Mouse (Mus musculus) brain, embryonic 14.5 days (tissue): ENCODE results near the gene Tenm4.

ENCODE experiments used
- CTCF ChIP-seq: fragments of 200-500 bp; IDR thresholded peaks from 2 replicates; pipeline ENCODE4 v1.5.1; 2012; ENCODE audit warnings: inconsistent platforms, mild to moderate bottlenecking, moderate library complexity, borderline replicate concordance; ENCODE audit not compliant: insufficient read depth, insufficient read length; ENCODE audit errors: extremely low read depth
- POLR2A ChIP-seq: fragments of 200-500 bp; IDR thresholded peaks from 2 replicates; pipeline ENCODE4 v1.6.1; 2012; ENCODE audit warnings: mild to moderate bottlenecking, inconsistent platforms, borderline replicate concordance; ENCODE audit not compliant: poor library complexity, insufficient read depth, insufficient read length, severe bottlenecking; ENCODE audit errors: extremely low read depth

DNA sequence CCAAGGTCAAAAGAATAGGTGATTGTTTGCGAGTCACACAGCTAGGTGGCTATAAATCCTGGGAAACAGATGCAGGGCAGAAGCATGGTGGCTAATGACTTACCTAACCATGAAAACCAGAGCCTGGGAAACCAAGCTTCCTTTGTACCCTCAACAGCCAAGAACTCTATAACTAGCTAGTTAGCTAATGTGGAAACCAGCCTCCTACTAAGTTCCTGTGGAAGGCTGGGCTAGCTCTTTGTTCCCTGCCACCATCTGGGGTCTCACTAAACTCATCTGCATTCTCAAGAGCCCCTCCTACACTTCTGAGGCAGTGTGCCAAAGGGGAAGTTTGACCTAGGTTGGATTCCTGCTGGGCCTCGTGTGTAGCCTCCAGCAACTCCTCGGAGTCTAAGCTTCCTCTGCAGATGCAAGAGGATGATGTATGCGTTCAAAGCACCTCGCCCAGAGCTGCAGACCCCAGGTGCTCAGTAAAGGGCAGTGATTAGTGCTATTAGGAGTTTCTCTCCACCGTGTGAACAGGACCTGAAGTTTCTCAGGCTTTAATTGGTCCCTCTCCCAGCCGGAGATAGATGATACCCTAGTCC is 719.1 kb downstream of the Tenm4 start:
- TF ChIP-seq POLR2A (no peak), CTCF (no peak)
